Mouse (Mus musculus) kidney, adult 2 months (tissue): ENCODE results near the gene Gm7534.
A peak's percentile ranks its signal among the peaks of the same experiment; 100 is the strongest.

ENCODE experiments used
- CTCF ChIP-seq: fragments of 200-500 bp; conservative IDR thresholded peaks from 2 replicates; pipeline ENCODE4 v1.5.1; 2011; ENCODE audit warnings: low read depth, mild to moderate bottlenecking, control low read depth, low read length, moderate library complexity, mixed read lengths; ENCODE audit not compliant: insufficient read depth, insufficient read length
- POLR2A ChIP-seq: fragments of 200-500 bp; IDR thresholded peaks from one replicate; pipeline ENCODE4 v1.6.1; 2011; ENCODE audit warnings: low read depth, low read length, control low read depth

GRCm38 (mm10) chr4:134249651-134250050, 46.8 kb upstream of the Gm7534 start:
- TF ChIP-seq CTCF (peak; percentile 62), POLR2A (no peak)
